Mouse (Mus musculus) MEL (cell line): Measurements from ENCODE around the gene Crb1.

Experiments used
- CTCF ChIP-seq, 3 experiments: IDR thresholded peaks in 2 of 3; conservative IDR thresholded peaks in 1 of 3; 2 replicates each; pipeline ENCODE4 v1.5.1; 2011 to 2012; ENCODE audit warnings: low read length in 3 of 3, low read depth in 2 of 3, mild to moderate bottlenecking in 2 of 3, improper control_type of control experiment in 1 of 3, inconsistent platforms in 1 of 3, mixed read lengths in 1 of 3, moderate library complexity in 1 of 3; ENCODE audit not compliant: control insufficient read depth in 1 of 3, insufficient read depth in 1 of 3, poor library complexity in 1 of 3, severe bottlenecking in 1 of 3
- ELF1 ChIP-seq: IDR thresholded peaks from 2 replicates; pipeline ENCODE4 v1.6.1; 2014; ENCODE audit warnings: low read depth, mild to moderate bottlenecking, inconsistent platforms, low read length, improper control_type of control experiment, moderate library complexity
- GATA1 ChIP-seq: IDR thresholded peaks from 2 replicates; pipeline ENCODE4 v1.6.1; 2011; ENCODE audit warnings: low read depth, low read length, improper control_type of control experiment
- NRF1 ChIP-seq: IDR thresholded peaks from 2 replicates; pipeline ENCODE4 v1.6.1; 2014; ENCODE audit warnings: low read depth, mild to moderate bottlenecking, inconsistent platforms, low read length, improper control_type of control experiment, moderate library complexity; ENCODE audit not compliant: poor library complexity, insufficient read depth, severe bottlenecking
- POLR2A ChIP-seq, 2 experiments: IDR thresholded peaks; 2 replicates each; pipeline ENCODE4 v1.6.1; 2011 to 2012; ENCODE audit warnings: low read length in 2 of 2, mild to moderate bottlenecking in 2 of 2, control low read depth in 1 of 2, improper control_type of control experiment in 1 of 2, low read depth in 1 of 2, moderate library complexity in 1 of 2; ENCODE audit not compliant: control insufficient read depth in 1 of 2, insufficient read depth in 1 of 2, poor library complexity in 1 of 2
- SIN3A ChIP-seq: IDR thresholded peaks from 2 replicates; pipeline ENCODE4 v1.6.1; 2012; ENCODE audit warnings: low read length, improper control_type of control experiment, inconsistent platforms
- TAL1 ChIP-seq: IDR thresholded peaks from 2 replicates; pipeline ENCODE4 v1.6.1; 2012; ENCODE audit warnings: mild to moderate bottlenecking, inconsistent platforms, low read length, moderate library complexity, mixed read lengths
- USF1 ChIP-seq: IDR thresholded peaks from 2 replicates; pipeline ENCODE4 v1.6.1; 2014; ENCODE audit warnings: low read depth, mild to moderate bottlenecking, inconsistent platforms, low read length, improper control_type of control experiment, moderate library complexity
- ZMIZ1 ChIP-seq: IDR thresholded peaks from 2 replicates; pipeline ENCODE4 v1.6.1; 2012; ENCODE audit warnings: low read depth, mild to moderate bottlenecking, inconsistent platforms, low read length, improper control_type of control experiment, moderate library complexity

- TF ChIP-seq SIN3A (no peak), USF1 (no peak), CTCF (IDR thresholded peaks at IDR 0.05 in 2 of 3, conservative IDR thresholded peaks at IDR 0.05 in 1 of 3; ENCODE audit: control insufficient read depth in 1 of 3, insufficient read depth in 1 of 3, low read depth in 2 of 3, low read length in 3 of 3, poor library complexity in 1 of 3, severe bottlenecking in 1 of 3) (no peak), POLR2A (IDR thresholded peaks at IDR 0.05; ENCODE audit: control insufficient read depth in 1 of 2, insufficient read depth in 1 of 2, low read depth in 1 of 2, low read length in 2 of 2, poor library complexity in 1 of 2) (no peak), TAL1 (no peak), ZMIZ1 (no peak), GATA1 (no peak), NRF1 (no peak), ELF1 (no peak)
These were observed 1.0 kb downstream of the Crb1 start for GRCm38 (mm10) chr1:139375900-139376299.
